Mouse (Mus musculus): ENCODE data around the gene Sgpp1.
"Not testable (repeated sequence)": the region's sequence is repeated elsewhere in the genome, so short reads cannot be mapped to it uniquely, and the experiment has no call there.

Gene Sgpp1

DNA sequence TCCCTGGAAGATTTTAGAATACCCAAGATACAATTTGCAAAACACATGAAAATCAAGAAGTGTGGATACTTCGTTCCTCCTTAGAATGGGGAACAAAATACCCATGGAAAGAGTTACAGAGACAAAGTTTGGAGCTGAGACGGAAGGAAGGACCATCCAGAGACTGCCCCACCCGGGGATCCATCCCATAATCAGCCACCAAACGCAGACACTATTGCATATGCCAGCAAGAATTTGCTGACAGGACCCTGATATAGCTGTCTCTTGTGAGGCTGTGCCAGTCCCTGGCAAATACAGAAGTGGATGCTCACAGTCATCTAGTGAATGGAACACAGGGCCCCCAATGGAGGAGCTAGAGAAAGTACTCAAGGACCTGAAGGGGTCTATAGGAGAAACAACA lies 51.5 kb downstream of the Sgpp1 start:
- DNase-seq: not testable (repeated sequence)

GRCm38 (mm10) chr12:75683598-75683997 lies 51.9 kb downstream of the Sgpp1 start:
- peak; percentile 58 to 73 for DNase-seq

DNA sequence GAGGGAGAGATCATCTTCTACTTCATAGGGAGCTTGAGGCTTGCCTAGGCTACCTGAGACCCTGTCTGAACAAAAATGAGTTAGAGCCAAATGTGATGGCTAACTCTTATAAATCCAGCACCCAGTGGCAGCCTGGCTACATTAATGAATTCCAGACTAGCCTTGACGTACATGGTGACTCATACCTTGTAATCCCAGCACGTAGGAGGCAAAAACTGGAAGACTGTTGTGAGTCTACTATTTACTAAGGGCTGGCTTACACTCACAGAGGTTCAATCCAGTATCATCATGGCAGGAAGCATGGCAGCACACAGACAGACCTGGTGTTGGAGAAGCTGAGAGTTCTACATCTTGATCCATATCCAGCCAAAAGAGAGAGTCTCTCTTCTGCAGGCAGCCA lies 52.7 kb downstream of the Sgpp1 start:
- no peak for DNase-seq

- DNase-seq: no peak
These were observed 54.4 kb downstream of the Sgpp1 start for GRCm38 (mm10) chr12:75681101-75681500.

DNA sequence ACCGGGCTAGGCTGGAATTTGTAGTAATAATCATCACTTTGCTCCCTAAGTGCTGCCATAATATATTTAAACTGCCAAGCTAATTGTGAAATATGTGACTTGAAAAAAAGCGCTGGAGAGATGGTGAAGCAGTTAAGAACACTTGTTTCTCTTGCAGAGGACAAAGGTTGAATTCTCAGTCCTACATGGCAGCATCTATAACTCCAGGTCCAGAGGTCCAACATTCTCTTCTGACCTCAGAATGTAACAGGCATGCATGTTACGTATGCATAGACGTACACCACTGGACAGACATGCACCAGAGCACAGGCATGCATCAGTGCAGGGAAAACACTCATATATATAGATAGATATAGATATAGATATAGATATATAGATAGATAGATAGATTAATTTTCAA lies 57.1 kb downstream of the Sgpp1 start:
- DNase-seq: peak in 1 of 2 experiments; percentile 32

- no peak for DNase-seq
These were observed 62.9 kb downstream of the Sgpp1 start for GRCm38 (mm10) chr12:75672630-75673029.

DNA sequence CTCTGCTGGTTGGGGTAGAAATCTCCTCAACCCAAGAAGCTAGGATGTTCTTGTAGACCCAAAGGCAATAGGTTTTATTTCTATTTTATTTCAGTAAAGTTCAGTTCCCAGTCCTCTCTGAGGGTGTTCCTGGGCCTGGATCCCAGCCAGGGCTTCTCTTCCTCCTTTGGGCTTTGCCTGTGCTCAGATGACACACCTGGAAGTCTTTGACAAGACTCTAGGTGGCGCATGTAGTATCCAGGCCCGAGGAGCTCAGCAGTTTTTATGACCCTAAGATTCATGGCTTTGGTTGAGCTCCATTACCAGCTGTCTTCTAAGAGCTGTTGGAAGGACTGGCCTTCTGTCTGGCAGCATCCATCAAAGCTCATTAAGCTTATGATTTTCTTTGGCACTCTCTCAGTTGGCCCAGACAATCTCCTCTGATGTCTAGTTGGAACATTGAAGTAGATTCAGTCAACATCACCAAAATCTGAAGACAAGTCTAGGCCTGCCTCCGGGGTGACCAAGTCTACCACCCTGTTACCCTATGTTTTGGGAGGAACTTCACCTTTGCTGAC lies 63.7 kb downstream of the Sgpp1 start:
- DNase-seq: peak; percentile 35 to 69

- no peak for DNase-seq
These were observed 64.9 kb downstream of the Sgpp1 start for GRCm38 (mm10) chr12:75670611-75671010.

GRCm38 (mm10) chr12:75669258-75670106 lies 66.0 kb downstream of the Sgpp1 start, which contains the start of gene Wdr89:
Gene Wdr89, minus strand, starts transcription at chr12:75669537.
- peak; percentile 99 to 100 for DNase-seq

GRCm38 (mm10) chr12:75668916-75669257 lies 66.6 kb downstream of the Sgpp1 start:
- DNase-seq: no peak

- DNase-seq: peak in 1 of 2 experiments; percentile 36
These were observed 67.3 kb downstream of the Sgpp1 start for GRCm38 (mm10) chr12:75668221-75668620.

DNA sequence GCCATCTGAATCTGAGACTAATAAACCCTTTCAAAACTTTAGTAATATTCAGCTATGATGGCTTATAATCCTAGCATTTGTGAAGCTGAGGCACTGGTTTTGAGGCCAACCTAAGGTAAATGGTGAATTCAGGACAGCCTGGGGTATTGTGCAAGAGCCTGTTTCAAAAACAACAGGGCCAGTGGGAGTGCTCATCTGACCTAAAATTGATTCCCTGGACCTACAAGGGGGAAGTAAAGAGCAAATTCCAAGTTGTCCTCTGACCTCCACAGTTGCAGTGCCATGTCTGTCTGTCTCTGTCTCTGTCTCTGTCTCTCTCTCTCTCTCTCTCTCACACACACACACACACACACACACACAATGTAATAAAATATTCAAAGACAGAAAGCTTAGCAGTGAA lies 68.6 kb downstream of the Sgpp1 start:
- peak in 1 of 2 experiments; percentile 39 for DNase-seq

GRCm38 (mm10) chr12:75664516-75664810 lies 71.1 kb downstream of the Sgpp1 start:
- DNase-seq: peak; percentile 56 to 80

Measured in kidney, postnatal 36 days (tissue).